Mouse (Mus musculus) MEL (cell line): ENCODE results near the gene Rbm43. TPM values are rescaled to one million over a fixed set of nuclear protein-coding genes. Genes with fewer than 3 reads are reported as not detected.

ENCODE experiments used
- DNase-seq: peaks from one replicate; pipeline ENCODE4 v3.0.0; 2011; ENCODE audit warnings: low read depth, low spot score
- H3K27ac ChIP-seq: 2 replicates; pipeline ENCODE4 v1.5.1; 2012; ENCODE audit warnings: low read depth, mild to moderate bottlenecking, control low read depth, low read length, moderate library complexity; ENCODE audit not compliant: control insufficient read depth
- H3K27me3 ChIP-seq, 2 experiments: fragments of 150-350 bp in 1 of 2; sonication (generic) in 1 of 2; 2 replicates each; pipeline ENCODE4 v1.6.1; 2012; ENCODE audit warnings: low read length in 2 of 2, mild to moderate bottlenecking in 2 of 2, improper control_type of control experiment in 1 of 2, moderate library complexity in 1 of 2; ENCODE audit not compliant: insufficient read depth in 2 of 2, control insufficient read depth in 1 of 2
- H3K36me3 ChIP-seq, 2 experiments: 2 replicates each; pipeline ENCODE4 v1.6.1; 2012 to 2014; ENCODE audit warnings: low read length in 2 of 2, improper control_type of control experiment in 1 of 2, inconsistent platforms in 1 of 2, mild to moderate bottlenecking in 1 of 2; ENCODE audit not compliant: insufficient read depth in 2 of 2, control insufficient read depth in 1 of 2
- H3K4me1 ChIP-seq, 2 experiments: fragments of 150-350 bp in 1 of 2; sonication (generic) in 1 of 2; 2 replicates each; pipeline ENCODE4 v1.6.1; 2012; ENCODE audit warnings: low read length in 2 of 2, improper control_type of control experiment in 1 of 2, mild to moderate bottlenecking in 1 of 2; ENCODE audit not compliant: insufficient read depth in 2 of 2, control insufficient read depth in 1 of 2
- H3K4me3 ChIP-seq, 2 experiments: fragments of 150-350 bp in 1 of 2; sonication (generic) in 1 of 2; 2 replicates each; pipeline ENCODE4 v1.5.1; 2012; ENCODE audit warnings: low read depth in 2 of 2, low read length in 2 of 2, mild to moderate bottlenecking in 2 of 2, moderate library complexity in 2 of 2, control low read depth in 1 of 2, improper control_type of control experiment in 1 of 2; ENCODE audit not compliant: control insufficient read depth in 1 of 2, insufficient read depth in 1 of 2
- H3K79me2 ChIP-seq: 2 replicates; pipeline ENCODE4 v1.6.1; 2012; ENCODE audit warnings: mild to moderate bottlenecking, low read length, moderate library complexity; ENCODE audit not compliant: control insufficient read depth, poor library complexity, insufficient read depth
- H3K9ac ChIP-seq: 2 replicates; pipeline ENCODE4 v1.6.1; 2012; ENCODE audit warnings: low read depth, mild to moderate bottlenecking, control low read depth, low read length, moderate library complexity; ENCODE audit not compliant: control insufficient read depth, poor library complexity, severe bottlenecking
- H3K9me3 ChIP-seq: fragments of 150-350 bp; sonication (generic); replicated peaks from 2 replicates; pipeline ENCODE4 v1.6.1; 2012; ENCODE audit warnings: mild to moderate bottlenecking, low read length, improper control_type of control experiment, moderate library complexity; ENCODE audit not compliant: insufficient read depth
- BHLHE40 ChIP-seq: IDR thresholded peaks from 2 replicates; pipeline ENCODE4 v1.6.1; 2012; ENCODE audit warnings: low read depth, mild to moderate bottlenecking, inconsistent platforms, low read length, improper control_type of control experiment, borderline replicate concordance
- HCFC1 ChIP-seq: IDR thresholded peaks from 2 replicates; pipeline ENCODE4 v1.6.1; 2012; ENCODE audit warnings: low read depth, mild to moderate bottlenecking, inconsistent platforms, low read length, improper control_type of control experiment, moderate library complexity
- JUND ChIP-seq: IDR thresholded peaks from 2 replicates; pipeline ENCODE4 v1.6.1; 2011; ENCODE audit warnings: low read depth, mild to moderate bottlenecking, improper control_type of control experiment, low read length
- MAX ChIP-seq: IDR thresholded peaks from 2 replicates; pipeline ENCODE4 v1.6.1; 2011; ENCODE audit warnings: low read length, improper control_type of control experiment
- MAZ ChIP-seq: IDR thresholded peaks from 2 replicates; pipeline ENCODE4 v1.6.1; 2012; ENCODE audit warnings: low read depth, mild to moderate bottlenecking, inconsistent platforms, low read length, improper control_type of control experiment
- MEF2A ChIP-seq: IDR thresholded peaks from 2 replicates; pipeline ENCODE4 v1.6.1; 2014; ENCODE audit warnings: low read depth, mild to moderate bottlenecking, inconsistent platforms, low read length, improper control_type of control experiment; ENCODE audit not compliant: poor library complexity, insufficient replicate concordance, severe bottlenecking; ENCODE audit errors: extremely low read depth
- NRF1 ChIP-seq: IDR thresholded peaks from 2 replicates; pipeline ENCODE4 v1.6.1; 2014; ENCODE audit warnings: low read depth, mild to moderate bottlenecking, inconsistent platforms, low read length, improper control_type of control experiment, moderate library complexity; ENCODE audit not compliant: poor library complexity, insufficient read depth, severe bottlenecking
- POLR2A ChIP-seq, 2 experiments: IDR thresholded peaks; 2 replicates each; pipeline ENCODE4 v1.6.1; 2011 to 2012; ENCODE audit warnings: low read length in 2 of 2, mild to moderate bottlenecking in 2 of 2, control low read depth in 1 of 2, improper control_type of control experiment in 1 of 2, low read depth in 1 of 2, moderate library complexity in 1 of 2; ENCODE audit not compliant: control insufficient read depth in 1 of 2, insufficient read depth in 1 of 2, poor library complexity in 1 of 2
- POLR2AphosphoS2 ChIP-seq: IDR thresholded peaks from 2 replicates; pipeline ENCODE4 v1.6.1; 2011; ENCODE audit warnings: low read length, improper control_type of control experiment
- RAD21 ChIP-seq: IDR thresholded peaks from 2 replicates; pipeline ENCODE4 v1.6.1; 2011; ENCODE audit warnings: mild to moderate bottlenecking, low read depth, low read length, improper control_type of control experiment
- TAL1 ChIP-seq: IDR thresholded peaks from 2 replicates; pipeline ENCODE4 v1.6.1; 2012; ENCODE audit warnings: mild to moderate bottlenecking, inconsistent platforms, low read length, moderate library complexity, mixed read lengths
- TBP ChIP-seq: IDR thresholded peaks from 2 replicates; pipeline ENCODE4 v1.8.0; 2011; ENCODE audit warnings: low read depth, low read length, improper control_type of control experiment
- TCF12 ChIP-seq: IDR thresholded peaks from 2 replicates; pipeline ENCODE4 v1.6.1; 2014; ENCODE audit warnings: low read depth, mild to moderate bottlenecking, inconsistent platforms, low read length, improper control_type of control experiment, moderate library complexity
- ZMIZ1 ChIP-seq: IDR thresholded peaks from 2 replicates; pipeline ENCODE4 v1.6.1; 2012; ENCODE audit warnings: low read depth, mild to moderate bottlenecking, inconsistent platforms, low read length, improper control_type of control experiment, moderate library complexity
- polyA plus RNA-seq, 2 experiments: library from polyadenylated mRNA; stranded (reverse) in 1 of 2; unstranded in 1 of 2; fragments of >175 nt in 1 of 2; fragments of >200 nt in 1 of 2; gene quantifications; 2 replicates each; pipeline versions ENCODE4 v1.2.1 to v1.2.4; 2012; ENCODE audit warnings: low replicate concordance in 2 of 2, low read depth in 1 of 2; ENCODE audit not compliant: insufficient read length in 2 of 2, insufficient read depth in 1 of 2, missing spikeins in 1 of 2
- total RNA-seq: library from RNA; depleted of rRNA; stranded (reverse); fragments of 300-350 nt; gene quantifications from 2 replicates; pipeline ENCODE4 v1.2.3, GENCODE M21; 2012

The Rbm43 gene
- total and polyA plus RNA-seq, 3 experiments = 37.9 to 321 (median 64.3) TPM

GRCm38 (mm10) chr2:51907538-51908110 lies 27.3 kb downstream of the Rbm43 start:
- Histone ChIP-seq H3K27ac (no peak overlapping the region), H3K4me3 (no peak overlapping the region), H3K79me2 (no peaks in the 10 kb centered on the region), H3K4me1 (no peaks in the 10 kb centered on the region), H3K36me3 (no peaks in the 10 kb centered on the region), H3K27me3 (peaks cover 0 to 1% of the 10 kb centered on the region in 2 experiments; a peak in 1 of 4 replicates), H3K9ac (no peak overlapping the region), H3K9me3 (no peaks in the 10 kb centered on the region)
- peak; percentile 8 for DNase-seq
- TF ChIP-seq TBP (peak; percentile 45; the same call in 1 of the 2 replicates), HCFC1 (no peak)

GRCm38 (mm10) chr2:51905637-51906036 lies 29.3 kb downstream of the Rbm43 start:
- Histone ChIP-seq H3K4me3 (no peak overlapping the region), H3K9me3 (no peaks in the 10 kb centered on the region), H3K27me3 (peaks cover 1 to 2% of the 10 kb centered on the region in 2 experiments; a peak in 3 of 4 replicates), H3K9ac (no peak overlapping the region), H3K36me3 (no peaks in the 10 kb centered on the region), H3K79me2 (no peaks in the 10 kb centered on the region), H3K27ac (no peak overlapping the region), H3K4me1 (no peaks in the 10 kb centered on the region)
- TF ChIP-seq TCF12 (no peak), TAL1 (no peak), RAD21 (no peak), BHLHE40 (no peak), HCFC1 (no peak), MAZ (no peak)
- DNase-seq = no peak

GRCm38 (mm10) chr2:51892411-51892901 lies 42.5 kb downstream of the Rbm43 start:
- no peak for TF ChIP-seq HCFC1
- TF ChIP-seq POLR2A (IDR thresholded peaks at IDR 0.05; ENCODE audit: control insufficient read depth in 1 of 2, insufficient read depth in 1 of 2, low read depth in 1 of 2, low read length in 2 of 2, poor library complexity in 1 of 2) = no peak
- no peak for TF ChIP-seq NRF1
- TF ChIP-seq ZMIZ1 = no peak
- TF ChIP-seq JUND = no peak
- TF ChIP-seq MEF2A = no peak
- TF ChIP-seq POLR2AphosphoS2 = no peak
- TF ChIP-seq MAX = no peak
- Histone ChIP-seq H3K27ac (no peak overlapping the region), H3K9ac (no peak overlapping the region), H3K27me3 (no peaks in the 10 kb centered on the region), H3K36me3 (no peaks in the 10 kb centered on the region), H3K9me3 (no peaks in the 10 kb centered on the region), H3K79me2 (no peaks in the 10 kb centered on the region), H3K4me3 (no peak overlapping the region), H3K4me1 (no peaks in the 10 kb centered on the region)
- no peak for DNase-seq
